Mouse (Mus musculus) CH12.LX (cell line): ENCODE data around the gene Pla2r1. TPM values are rescaled to one million over a fixed set of nuclear protein-coding genes. Genes with fewer than 3 reads are reported as not detected.

Experiments
- DNase-seq: peaks from one replicate; pipeline ENCODE4 v3.0.0-alpha.2; 2013; ENCODE audit errors: extremely low read depth
- H3K27ac ChIP-seq: 2 replicates; pipeline ENCODE4 v1.5.1; 2012; ENCODE audit warnings: low read depth, mild to moderate bottlenecking, control low read depth, moderate library complexity; ENCODE audit not compliant: insufficient read depth
- H3K27me3 ChIP-seq: replicated peaks from 2 replicates; pipeline ENCODE3; 2012; ENCODE audit warnings: inconsistent platforms
- H3K36me3 ChIP-seq, 2 experiments: replicated peaks in 1 of 2; 2 replicates each; pipeline versions ENCODE3 to v1.6.1; 2012; ENCODE audit warnings: inconsistent platforms in 1 of 2, low read length in 1 of 2, mild to moderate bottlenecking in 1 of 2, mixed read lengths in 1 of 2, moderate library complexity in 1 of 2; ENCODE audit not compliant: control insufficient read depth in 1 of 2, insufficient read depth in 1 of 2
- H3K4me1 ChIP-seq, 2 experiments: 2 replicates each; pipeline ENCODE4 v1.6.1; 2012; ENCODE audit warnings: inconsistent platforms in 1 of 2, moderate library complexity in 1 of 2; ENCODE audit not compliant: insufficient read depth in 2 of 2, control insufficient read depth in 1 of 2
- H3K4me2 ChIP-seq: 2 replicates; pipeline ENCODE4 v1.6.1; 2012; ENCODE audit warnings: low read depth, mild to moderate bottlenecking, control low read depth; ENCODE audit not compliant: poor library complexity, insufficient read depth, severe bottlenecking
- H3K4me3 ChIP-seq, 3 experiments: fragments of 150-350 bp in 1 of 3; sonication (generic) in 1 of 3; replicated peaks in 1 of 3; 2 replicates each; pipeline versions ENCODE3 to v1.5.1; 2011 to 2012; ENCODE audit warnings: low read depth in 2 of 3, low read length in 2 of 3, mild to moderate bottlenecking in 2 of 3, moderate library complexity in 2 of 3, control low read depth in 1 of 3, improper control_type of control experiment in 1 of 3, inconsistent platforms in 1 of 3, mixed read lengths in 1 of 3; ENCODE audit not compliant: poor library complexity in 1 of 3
- H3K79me2 ChIP-seq: replicated peaks from 2 replicates; pipeline ENCODE4 v1.6.1; 2012; ENCODE audit warnings: mild to moderate bottlenecking, moderate library complexity; ENCODE audit not compliant: control insufficient read depth, poor library complexity, insufficient read depth, severe bottlenecking; ENCODE audit errors: extremely low read depth
- H3K9ac ChIP-seq: 2 replicates; pipeline ENCODE4 v1.6.1; 2012; ENCODE audit warnings: low read depth, mild to moderate bottlenecking, control low read depth, moderate library complexity; ENCODE audit not compliant: insufficient read depth
- H3K9me3 ChIP-seq: replicated peaks from 2 replicates; pipeline ENCODE3; 2012; ENCODE audit warnings: low read length, inconsistent platforms, mixed read lengths
- CHD1 ChIP-seq: IDR thresholded peaks from 2 replicates; pipeline ENCODE4 v1.6.1; 2012; ENCODE audit warnings: low read depth, low read length, improper control_type of control experiment, inconsistent platforms
- CHD2 ChIP-seq: IDR thresholded peaks from 2 replicates; pipeline ENCODE4 v1.6.1; 2011; ENCODE audit warnings: low read length, improper control_type of control experiment
- CTCF ChIP-seq, 2 experiments: IDR thresholded peaks in 1 of 2; conservative IDR thresholded peaks in 1 of 2; 2 replicates each; pipeline ENCODE4 v1.5.1; 2011 to 2012; ENCODE audit warnings: low read depth in 2 of 2, low read length in 2 of 2, improper control_type of control experiment in 1 of 2, inconsistent platforms in 1 of 2, mild to moderate bottlenecking in 1 of 2, moderate library complexity in 1 of 2
- ELF1 ChIP-seq: IDR thresholded peaks from 2 replicates; pipeline ENCODE4 v1.6.1; 2014; ENCODE audit warnings: low read depth, mild to moderate bottlenecking, inconsistent platforms, low read length, improper control_type of control experiment
- ETS1 ChIP-seq: conservative IDR thresholded peaks from 2 replicates; pipeline ENCODE4 v1.6.1; 2012; ENCODE audit warnings: low read depth, mild to moderate bottlenecking, inconsistent platforms, low read length, improper control_type of control experiment, moderate library complexity
- GABPA ChIP-seq: IDR thresholded peaks from 2 replicates; pipeline ENCODE4 v1.6.1; 2012; ENCODE audit warnings: low read depth, low read length, improper control_type of control experiment, inconsistent platforms; ENCODE audit not compliant: insufficient replicate concordance
- HCFC1 ChIP-seq: IDR thresholded peaks from 2 replicates; pipeline ENCODE4 v1.6.1; 2012; ENCODE audit warnings: low read depth, mild to moderate bottlenecking, inconsistent platforms, low read length, improper control_type of control experiment
- JUND ChIP-seq: conservative IDR thresholded peaks from 2 replicates; pipeline ENCODE4 v1.6.1; 2011; ENCODE audit warnings: low read depth, low read length, improper control_type of control experiment
- MAFK ChIP-seq: IDR thresholded peaks from 2 replicates; pipeline ENCODE4 v1.6.1; 2011; ENCODE audit warnings: low read length, improper control_type of control experiment; ENCODE audit not compliant: insufficient replicate concordance
- MEF2A ChIP-seq: IDR thresholded peaks from 2 replicates; pipeline ENCODE4 v1.6.1; 2014; ENCODE audit warnings: low read depth, mild to moderate bottlenecking, inconsistent platforms, low read length, improper control_type of control experiment, borderline replicate concordance
- MXI1 ChIP-seq: IDR thresholded peaks from 2 replicates; pipeline ENCODE4 v1.6.1; 2011; ENCODE audit warnings: mild to moderate bottlenecking, low read depth, low read length, improper control_type of control experiment
- NELFE ChIP-seq: IDR thresholded peaks from 2 replicates; pipeline ENCODE4 v1.6.1; 2011; ENCODE audit warnings: low read depth, low read length, improper control_type of control experiment
- NRF1 ChIP-seq: IDR thresholded peaks from 2 replicates; pipeline ENCODE4 v1.6.1; 2014; ENCODE audit warnings: low read depth, mild to moderate bottlenecking, inconsistent platforms, low read length, improper control_type of control experiment, moderate library complexity
- POLR2A ChIP-seq: IDR thresholded peaks from 2 replicates; pipeline ENCODE4 v1.6.1; 2011; ENCODE audit warnings: low read depth, mild to moderate bottlenecking, improper control_type of control experiment, low read length
- POLR2AphosphoS2 ChIP-seq: IDR thresholded peaks from 2 replicates; pipeline ENCODE4 v1.6.1; 2011; ENCODE audit warnings: low read depth, low read length, improper control_type of control experiment
- RAD21 ChIP-seq: IDR thresholded peaks from 2 replicates; pipeline ENCODE4 v1.6.1; 2011; ENCODE audit warnings: low read depth, mild to moderate bottlenecking, low read length, improper control_type of control experiment, moderate library complexity
- RCOR1 ChIP-seq: conservative IDR thresholded peaks from 2 replicates; pipeline ENCODE4 v1.6.1; 2012; ENCODE audit warnings: low read depth, mild to moderate bottlenecking, inconsistent platforms, low read length, improper control_type of control experiment
- SIN3A ChIP-seq: IDR thresholded peaks from 2 replicates; pipeline ENCODE4 v1.6.1; 2012; ENCODE audit warnings: low read length, improper control_type of control experiment, inconsistent platforms
- SMC3 ChIP-seq: IDR thresholded peaks from 2 replicates; pipeline ENCODE4 v1.6.1; 2011; ENCODE audit warnings: low read depth, low read length, improper control_type of control experiment
- TBP ChIP-seq: conservative IDR thresholded peaks from 2 replicates; pipeline ENCODE4 v1.6.1; 2011; ENCODE audit warnings: low read depth, low read length, improper control_type of control experiment
- UBTF ChIP-seq: IDR thresholded peaks from 2 replicates; pipeline ENCODE4 v1.6.1; 2012; ENCODE audit warnings: low read depth, mild to moderate bottlenecking, inconsistent platforms, low read length, improper control_type of control experiment, moderate library complexity
- USF1 ChIP-seq: IDR thresholded peaks from 2 replicates; pipeline ENCODE4 v1.6.1; 2014; ENCODE audit warnings: low read depth, mild to moderate bottlenecking, inconsistent platforms, low read length, improper control_type of control experiment
- USF2 ChIP-seq: conservative IDR thresholded peaks from 2 replicates; pipeline ENCODE4 v1.6.1; 2011; ENCODE audit warnings: low read depth, low read length, improper control_type of control experiment
- ZC3H11A ChIP-seq: IDR thresholded peaks from 2 replicates; pipeline ENCODE4 v1.6.1; 2012; ENCODE audit warnings: low read depth, mild to moderate bottlenecking, inconsistent platforms, low read length, improper control_type of control experiment
- ZKSCAN1 ChIP-seq: IDR thresholded peaks from 2 replicates; pipeline ENCODE4 v1.6.1; 2012; ENCODE audit warnings: low read depth, inconsistent platforms, low read length, improper control_type of control experiment, borderline replicate concordance
- dilution Hi-C: fragments of 300-500 bp; cut with MboI; formaldehyde crosslinking; loops from 2 replicates; pipeline ENCODE4 v1.14.3; 2020; ENCODE audit warnings: low sequenced_read_pairs; ENCODE audit not compliant: extremely low pct_unique_long_range_greater_than_20kb, extremely low pct_ligation_motif_present
- in situ Hi-C: fragments of 300-500 bp; cut with MboI; formaldehyde crosslinking; loops from 3 replicates; pipeline ENCODE4 v1.14.3; 2019; ENCODE audit warnings: low sequenced_read_pairs, low pct_ligation_motif_present, low pct_unique_long_range_greater_than_20kb, mixed read lengths
- polyA plus RNA-seq: library from polyadenylated mRNA; unstranded; fragments of >175 nt; gene quantifications from 2 replicates; pipeline ENCODE4 v1.2.1, GENCODE M21; 2012; ENCODE audit warnings: low read depth; ENCODE audit not compliant: insufficient read length
- total RNA-seq, 2 experiments: library from RNA; depleted of rRNA; stranded (reverse); fragments of 300-350 nt in 1 of 2; fragments of >200 nt in 1 of 2; gene quantifications; 2 replicates each; pipeline ENCODE4 v1.2.3; 2012 to 2014

The Pla2r1 gene
- total and polyA plus RNA-seq, 3 experiments = not detected

DNA sequence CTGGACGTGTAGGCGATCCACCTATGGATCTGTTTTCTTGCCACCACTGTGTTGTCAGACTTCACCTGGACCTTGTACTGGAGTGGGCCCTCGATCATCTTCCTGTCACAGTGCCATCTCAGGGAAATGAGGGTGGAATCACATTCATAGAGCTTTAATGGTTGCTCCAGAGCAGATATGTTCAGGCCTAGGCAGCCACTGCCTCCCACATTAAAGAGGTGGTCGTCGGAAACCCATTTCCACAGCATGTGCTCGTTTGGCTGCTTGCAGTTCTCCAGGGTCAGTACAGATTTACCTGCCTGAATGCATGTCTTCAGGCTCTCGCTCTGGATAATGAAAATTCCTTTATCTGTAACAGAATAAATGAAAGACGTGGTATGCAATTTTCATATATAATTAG lies 18.4 kb downstream of the Pla2r1 start:
- Histone ChIP-seq H3K27me3 (no peaks in the 10 kb centered on the region), H3K9ac (no peak overlapping the region), H3K4me2 (no peak overlapping the region), H3K36me3 (no peaks in the 10 kb centered on the region), H3K27ac (no peak overlapping the region), H3K9me3 (no peaks in the 10 kb centered on the region), H3K4me1 (no peaks in the 10 kb centered on the region), H3K4me3 (no peak overlapping the region), H3K79me2 (no peaks in the 10 kb centered on the region)
- no peak for DNase-seq
- TF ChIP-seq CTCF (conservative IDR thresholded peaks at IDR 0.05 in 1 of 2, IDR thresholded peaks at IDR 0.05 in 1 of 2; ENCODE audit: low read depth in 2 of 2, low read length in 2 of 2) (no peak), ETS1 (no peak), ZKSCAN1 (no peak), MXI1 (no peak), SMC3 (no peak), JUND (no peak), NRF1 (no peak), NELFE (no peak), ZC3H11A (no peak), RCOR1 (no peak), USF1 (no peak), POLR2A (no peak), GABPA (no peak), MAFK (no peak), RAD21 (no peak), UBTF (no peak), POLR2AphosphoS2 (no peak), MEF2A (no peak)
- in situ Hi-C loops = no loop called here
- dilution Hi-C loops = no loop called here

- Histone ChIP-seq H3K4me3 (no peak overlapping the region), H3K27ac (no peak overlapping the region), H3K36me3 (no peaks in the 10 kb centered on the region), H3K4me2 (no peak overlapping the region), H3K27me3 (no peaks in the 10 kb centered on the region), H3K4me1 (no peaks in the 10 kb centered on the region), H3K79me2 (no peaks in the 10 kb centered on the region), H3K9ac (no peak overlapping the region), H3K9me3 (no peaks in the 10 kb centered on the region)
- dilution Hi-C loops = no loop called here
- TF ChIP-seq RCOR1 (no peak), HCFC1 (no peak), USF2 (no peak), TBP (no peak), CHD2 (no peak), ELF1 (no peak), JUND (no peak), MEF2A (no peak), NELFE (no peak), NRF1 (no peak), GABPA (no peak), CHD1 (no peak), SIN3A (no peak)
- DNase-seq = no peak
- in situ Hi-C loops = no loop called here
Measured at GRCm38 (mm10) chr2:60533026-60533425, 20.1 kb downstream of the Pla2r1 start.
